In the genomic region with DNA sequence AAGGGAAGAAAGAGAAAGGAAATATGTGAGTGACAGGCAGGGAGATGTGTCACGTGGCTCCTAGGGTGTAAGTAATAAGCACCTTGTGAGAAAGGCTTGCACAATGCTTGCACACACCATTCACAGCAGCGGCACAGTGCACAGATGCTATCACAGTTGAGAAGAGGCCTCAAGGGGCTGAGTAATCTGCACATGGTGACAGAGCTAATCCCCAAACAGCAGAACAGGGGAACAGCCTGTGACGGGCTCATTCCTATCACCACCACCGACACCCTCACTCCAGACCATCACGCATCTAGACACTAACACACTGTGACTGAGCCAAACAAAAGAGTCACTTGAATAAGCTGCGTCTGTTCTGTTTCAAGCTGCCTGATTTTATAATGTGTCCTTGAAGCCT, we compare ENCODE assay signal across 11 mouse cellular contexts.
DNase-seq lines count a peak whose midpoint lies in the region; ATAC-seq lines count a peak whose summit lies in the region.
"Had no signal": no experiment of that assay in that cellular context is flagged by ENCODE, and none has a peak within 500 bp of the region (broad histone marks: within the 10 kb centered on the region; RNA-seq: fewer than 3 reads in every experiment).

No protein-coding gene starts in this region.

- no peaks in the 10 kb centered on the region for H3K36me3 ChIP-seq in hindbrain, embryonic 16.5 days (ENCODE audit: control insufficient read depth, insufficient read depth, low read length)
- H3K36me3 ChIP-seq in midbrain, embryonic 12.5 days = no peaks in the 10 kb centered on the region
- H3K36me3 ChIP-seq: G1E; heart, embryonic 13.5 days; liver, embryonic 15.5 days had no signal

- H3K4me3 ChIP-seq in hindbrain, embryonic 16.5 days (ENCODE audit: low read length) = no peak overlapping the region
- no peak overlapping the region for H3K4me3 ChIP-seq in midbrain, embryonic 12.5 days
- H3K4me3 ChIP-seq: heart, embryonic 13.5 days; liver, embryonic 15.5 days had no signal

- DNase-seq in CD4-positive helper T cell, adult 2 months (ENCODE audit: low read depth, low spot score) = peak; percentile 11
- no peak for DNase-seq in urinary bladder, postnatal 4 days (ENCODE audit: low spot score in 2 of 2)
- no peak for DNase-seq in spleen, adult 18-20 months
- DNase-seq in right cerebral cortex, postnatal 4 days = no peak
- DNase-seq in adipocyte (ENCODE audit: low spot score) = no peak

- no peak overlapping the region for H3K9ac ChIP-seq in hindbrain, embryonic 16.5 days (ENCODE audit: low read depth, low read length)
- no peak overlapping the region for H3K9ac ChIP-seq in midbrain, embryonic 12.5 days (replicated peaks)
- H3K9ac ChIP-seq: heart, embryonic 13.5 days; liver, embryonic 15.5 days had no signal

- no peak overlapping the region for H3K4me2 ChIP-seq in hindbrain, embryonic 16.5 days (ENCODE audit: low read length)
- no peak overlapping the region for H3K4me2 ChIP-seq in midbrain, embryonic 12.5 days (replicated peaks)
- H3K4me2 ChIP-seq: heart, embryonic 13.5 days; liver, embryonic 15.5 days had no signal

- no peaks in the 10 kb centered on the region; the same call in 1 of the 2 replicates for H3K4me1 ChIP-seq in hindbrain, embryonic 16.5 days (ENCODE audit: control insufficient read depth, insufficient read depth, low read depth, low read length)
- H3K4me1 ChIP-seq in midbrain, embryonic 12.5 days = peaks cover 3% of the 10 kb centered on the region; the same call in 1 of the 2 replicates
- H3K4me1 ChIP-seq: liver, embryonic 15.5 days had no signal

- WGBS in hindbrain, embryonic 16.5 days = 20% methylated on average over 6 of the region's 6 CpGs
- 20% methylated on average over 6 of the region's 6 CpGs for WGBS in midbrain, embryonic 12.5 days

- peak; percentile 66 for ATAC-seq in common myeloid progenitor, adult 5-6 weeks (replicated peaks; ENCODE audit: low read depth, poor library complexity, severe bottlenecking)
- peak; percentile 81 for ATAC-seq in hindbrain, embryonic 16.5 days
- peak; percentile 92 for ATAC-seq in midbrain, embryonic 12.5 days (ENCODE audit: low FRiP score, low read depth)

- no peak overlapping the region for H3K27ac ChIP-seq in hindbrain, embryonic 16.5 days (ENCODE audit: low read depth, low read length)
- peak overlapping the region; percentile 42; the same call in 1 of the 2 replicates for H3K27ac ChIP-seq in midbrain, embryonic 12.5 days (replicated peaks)
- H3K27ac ChIP-seq: heart, embryonic 13.5 days; liver, embryonic 15.5 days had no signal

- no peaks in the 10 kb centered on the region for H3K9me3 ChIP-seq in hindbrain, embryonic 16.5 days (ENCODE audit: control insufficient read depth, low read length)
- H3K9me3 ChIP-seq in midbrain, embryonic 12.5 days = no peaks in the 10 kb centered on the region
- H3K9me3 ChIP-seq: heart, embryonic 13.5 days; liver, embryonic 15.5 days had no signal

- H3K27me3 ChIP-seq in hindbrain, embryonic 16.5 days (replicated peaks; ENCODE audit: control insufficient read depth, insufficient read depth, low read length) = no peaks in the 10 kb centered on the region
- H3K27me3 ChIP-seq in midbrain, embryonic 12.5 days = no peaks in the 10 kb centered on the region
- H3K27me3 ChIP-seq: heart, embryonic 13.5 days; liver, embryonic 15.5 days had no signal
